Mouse (Mus musculus) left cerebral cortex, postnatal 4 days (tissue): Measurements from ENCODE around the gene Gm10666. TPM values are rescaled to one million over a fixed set of nuclear protein-coding genes. Genes with fewer than 3 reads are reported as not detected.
"Not testable (repeated sequence)": the region's sequence is repeated elsewhere in the genome, so short reads cannot be mapped to it uniquely, and the experiment has no call there.

ENCODE experiments used
- DNase-seq: peaks from one replicate; pipeline ENCODE4 v3.0.0-alpha.2; 2022
- intact Hi-C: fragments of 180-260 bp; cut with DNase I; formaldehyde crosslinking; loops from one replicate; pipeline ENCODE4 v1.15.1; 2025
- total RNA-seq, 2 experiments: library from RNA; stranded (reverse); gene quantifications; 2 replicates each; pipeline ENCODE4 v1.2.3; 2021

The Gm10666 gene
- not detected for total RNA-seq

DNA sequence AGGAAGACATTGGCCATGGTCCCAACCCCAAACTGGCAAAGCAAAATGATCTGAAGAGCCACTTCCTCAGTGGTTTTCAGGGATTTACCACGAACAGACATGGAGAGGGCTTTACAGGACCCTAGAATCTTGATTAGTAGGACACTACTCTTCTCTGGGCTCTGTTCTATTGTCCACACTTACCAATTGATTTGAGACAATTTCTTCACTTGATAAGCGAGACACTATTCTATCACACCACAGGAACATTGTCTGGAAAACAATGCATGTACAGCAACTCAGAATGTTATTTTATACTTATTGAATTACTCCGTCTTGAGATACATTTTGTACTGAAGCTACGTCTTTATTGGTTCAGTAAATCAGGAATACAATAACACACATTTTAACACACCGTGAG, at the start of gene Gm10666:
TSS of gene Gm10666 (minus strand) at position 101 of the 400 bp plus-strand sequence.
- intact Hi-C loops, DNase-seq: not testable (repeated sequence)

DNA sequence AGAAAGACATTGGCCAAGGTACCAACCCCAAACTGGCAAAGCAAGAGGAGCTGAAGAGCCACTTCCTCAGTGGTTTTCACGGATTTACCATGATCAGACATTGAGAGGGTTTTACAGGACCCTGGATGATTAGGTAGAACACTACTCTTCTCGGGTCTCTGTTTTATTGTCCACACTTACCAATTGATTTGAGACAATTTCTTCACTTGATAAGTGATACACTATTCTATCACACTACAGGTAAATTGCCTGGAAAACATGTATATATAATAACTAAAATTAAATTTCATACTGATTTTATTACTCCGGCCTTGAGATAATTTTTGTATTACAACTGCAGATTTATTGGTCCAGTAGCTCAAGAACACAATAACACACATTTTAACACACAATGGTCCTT, 29.4 kb upstream of the Gm10666 start, which contains the start of gene Vmn1r142:
TSS of gene Vmn1r142 (minus strand) at position 101 of the 400 bp plus-strand sequence.
- DNase-seq, intact Hi-C loops: not testable (repeated sequence)

DNA sequence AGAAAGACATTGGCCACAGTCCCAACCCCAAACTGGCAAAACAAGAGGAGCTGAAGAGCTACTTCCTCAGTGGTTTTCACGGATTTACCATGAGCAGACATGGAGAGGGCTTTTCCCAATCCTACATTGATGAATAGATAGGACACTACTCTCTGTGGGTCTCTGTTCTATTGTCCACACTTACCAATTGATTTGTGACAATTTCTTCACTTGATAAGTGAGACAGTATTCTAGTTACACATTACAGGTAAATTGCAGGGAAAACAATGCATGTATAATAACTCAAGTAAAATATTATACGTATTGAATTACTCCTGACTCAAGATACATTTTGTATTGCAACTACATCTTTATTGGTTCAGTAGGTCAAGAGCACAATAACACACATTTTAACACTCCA, 16.4 kb downstream of the Gm10666 start, which contains the start of gene Gm16451:
TSS of gene Gm16451 (minus strand) at position 101 of the 400 bp plus-strand sequence.
- DNase-seq, intact Hi-C loops: not testable (repeated sequence)

Other genes starting within 250 kb of the Gm10666 start
- gene Gm5891, start 213.4 kb downstream of the Gm10666 start, total RNA-seq: not detected
- gene Vmn1r137, start 140.2 kb downstream of the Gm10666 start, total RNA-seq: not detected
- not detected for gene Vmn1r138, start 105.8 kb downstream of the Gm10666 start, total RNA-seq
- not detected for gene Gm6176, start 78.4 kb downstream of the Gm10666 start, total RNA-seq
- gene Vmn1r139, start 65.7 kb downstream of the Gm10666 start, total RNA-seq: not detected
- gene Gm16451, start 16.5 kb downstream of the Gm10666 start, total RNA-seq: not detected
- gene Vmn1r142, start 29.3 kb upstream of the Gm10666 start, total RNA-seq: not detected
- not detected for gene Vmn1r143, start 54.6 kb upstream of the Gm10666 start, total RNA-seq
- not detected for gene Gm8653, start 66.5 kb upstream of the Gm10666 start, total RNA-seq
- gene Gm8453, start 94.7 kb upstream of the Gm10666 start, total RNA-seq: not detected
- not detected for gene Gm4187, start 195.0 kb upstream of the Gm10666 start, total RNA-seq
- gene Gm8660, start 236.3 kb upstream of the Gm10666 start, total RNA-seq: not detected